Mouse (Mus musculus): ENCODE results near the gene Ube2g1.

GRCm38 (mm10) chr11:72650347-72650746 lies 43.3 kb downstream of the Ube2g1 start:
- TF ChIP-seq EP300 (IDR thresholded peaks at IDR 0.05; ENCODE audit: insufficient read depth, low read depth, low read length) (no peak), POLR2A (IDR thresholded peaks at IDR 0.05; ENCODE audit: insufficient read depth, low read length) (no peak), CTCF (IDR thresholded peaks at IDR 0.05; ENCODE audit: low read depth, low read length) (no peak)

All from ES-Bruce4 (cell line).